Mouse (Mus musculus) thymus, postnatal 14 days (tissue): ENCODE results near the gene Gm21970.

Experiments
- DNase-seq: peaks from one replicate; pipeline ENCODE4 v3.0.0; 2021

Gene Gm21970

GRCm38 (mm10) chr16:91391421-91391820, at the start of gene Gm21970:
TSS of gene Gm21970 (plus strand) at chr16:91391721.
- no peak for DNase-seq

- DNase-seq, result no peak
These were observed 45.0 kb upstream of the Gm21970 start for GRCm38 (mm10) chr16:91346491-91346890.

GRCm38 (mm10) chr16:91347491-91348263, 43.8 kb upstream of the Gm21970 start:
- no peak for DNase-seq

- DNase-seq, result no peak
These were observed 43.3 kb upstream of the Gm21970 start for GRCm38 (mm10) chr16:91348264-91348565.

GRCm38 (mm10) chr16:91348588-91349330, 42.8 kb upstream of the Gm21970 start:
- DNase-seq, result peak; percentile 27

- peak; percentile 79 for DNase-seq
These were observed 39.4 kb upstream of the Gm21970 start for GRCm38 (mm10) chr16:91352084-91352562.

GRCm38 (mm10) chr16:91352749-91353148, 38.8 kb upstream of the Gm21970 start:
- DNase-seq, result no peak

GRCm38 (mm10) chr16:91353177-91353576, 38.3 kb upstream of the Gm21970 start:
- DNase-seq, result no peak

GRCm38 (mm10) chr16:91353638-91354037, 37.9 kb upstream of the Gm21970 start:
- DNase-seq, result no peak

- no peak for DNase-seq
These were observed 36.9 kb upstream of the Gm21970 start for GRCm38 (mm10) chr16:91354599-91354998.

- no peak for DNase-seq
These were observed 36.4 kb upstream of the Gm21970 start for GRCm38 (mm10) chr16:91355160-91355559.

GRCm38 (mm10) chr16:91356760-91357525, 34.6 kb upstream of the Gm21970 start:
- DNase-seq, result no peak

GRCm38 (mm10) chr16:91357526-91357900, 34.0 kb upstream of the Gm21970 start:
- DNase-seq, result no peak

- peak; percentile 78 for DNase-seq
These were observed 33.0 kb upstream of the Gm21970 start for GRCm38 (mm10) chr16:91358555-91358954.

- no peak for DNase-seq
These were observed 32.0 kb upstream of the Gm21970 start for GRCm38 (mm10) chr16:91359531-91359930.

- DNase-seq, result no peak
These were observed 31.4 kb upstream of the Gm21970 start for GRCm38 (mm10) chr16:91360162-91360561.

GRCm38 (mm10) chr16:91362006-91362405, 29.5 kb upstream of the Gm21970 start:
- no peak for DNase-seq

GRCm38 (mm10) chr16:91362616-91363272, 28.8 kb upstream of the Gm21970 start:
- no peak for DNase-seq

GRCm38 (mm10) chr16:91363483-91363882, 28.0 kb upstream of the Gm21970 start:
- no peak for DNase-seq

GRCm38 (mm10) chr16:91366567-91366966, 25.0 kb upstream of the Gm21970 start:
- peak; percentile 62 for DNase-seq

- no peak for DNase-seq
These were observed 24.5 kb upstream of the Gm21970 start for GRCm38 (mm10) chr16:91367066-91367465.

GRCm38 (mm10) chr16:91372577-91373472, 18.7 kb upstream of the Gm21970 start, which contains the start of gene Ifnar2:
TSS of gene Ifnar2 (plus strand) at chr16:91372783.
- DNase-seq, result peak; percentile 82
